Mouse (Mus musculus): ENCODE measurements around the gene Hist2h2ab. TPM values are rescaled to one million over a fixed set of nuclear protein-coding genes. Genes with fewer than 3 reads are reported as not detected.
"Not testable (repeated sequence)": the region's sequence is repeated elsewhere in the genome, so short reads cannot be mapped to it uniquely, and the experiment has no call there.

Hist2h2ab gene
- polyA plus RNA-seq, 1 experiment from 2014 or later, result not detected

DNA sequence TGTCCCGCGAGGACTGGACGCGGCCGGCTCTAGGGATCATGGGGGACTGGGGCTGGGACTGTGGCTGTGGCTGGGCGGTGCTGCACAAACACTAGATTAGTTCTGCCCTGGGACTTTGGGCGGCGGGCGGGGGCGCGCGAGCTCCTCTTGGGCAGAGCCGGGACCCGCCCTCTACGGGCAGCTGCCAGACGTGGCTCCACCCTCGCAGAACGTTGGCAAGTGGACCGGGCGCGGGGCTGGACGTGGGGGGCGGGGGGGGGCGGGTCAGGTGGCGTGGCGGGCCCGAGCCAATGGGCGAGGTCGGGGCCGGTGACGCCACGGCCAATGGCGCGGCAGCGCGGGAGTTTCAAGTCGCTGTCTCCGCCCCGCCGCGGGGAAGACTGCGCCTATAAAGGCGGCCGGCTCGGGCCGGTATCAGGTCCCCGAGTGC, 26.8 kb downstream of the Hist2h2ab start, which contains the start of gene Hist2h3c1:
TSS of gene Hist2h3c1 (plus strand) at position 259 of the 430 bp plus-strand sequence.
- not testable (repeated sequence) for H3K27me3 ChIP-seq (ENCODE audit: control insufficient read depth, insufficient read depth, low read length); H3K36me3 ChIP-seq (ENCODE audit: control insufficient read depth, insufficient read depth, low read length); H3K9me3 ChIP-seq (ENCODE audit: control insufficient read depth, low read length); H3K4me1 ChIP-seq (replicated peaks; ENCODE audit: control insufficient read depth, insufficient read depth); H3K27ac ChIP-seq (replicated peaks); DNase-seq (ENCODE audit: low spot score)
- peak within 1 kb of the TSS; percentile 41 for H3K4me2 ChIP-seq (replicated peaks; ENCODE audit: low read depth)
- peak within 1 kb of the TSS; percentile 23 for H3K4me3 ChIP-seq (ENCODE audit: low read depth, low read length)
- peak; percentile 95 for ATAC-seq (ENCODE audit: low FRiP score, low TSS enrichment)
- 0% methylated on average over 5 of the region's 47 CpGs for WGBS
- H3K9ac ChIP-seq (ENCODE audit: low read length), result peak within 1 kb of the TSS; percentile 45; the same call in 1 of the 2 replicates

DNA sequence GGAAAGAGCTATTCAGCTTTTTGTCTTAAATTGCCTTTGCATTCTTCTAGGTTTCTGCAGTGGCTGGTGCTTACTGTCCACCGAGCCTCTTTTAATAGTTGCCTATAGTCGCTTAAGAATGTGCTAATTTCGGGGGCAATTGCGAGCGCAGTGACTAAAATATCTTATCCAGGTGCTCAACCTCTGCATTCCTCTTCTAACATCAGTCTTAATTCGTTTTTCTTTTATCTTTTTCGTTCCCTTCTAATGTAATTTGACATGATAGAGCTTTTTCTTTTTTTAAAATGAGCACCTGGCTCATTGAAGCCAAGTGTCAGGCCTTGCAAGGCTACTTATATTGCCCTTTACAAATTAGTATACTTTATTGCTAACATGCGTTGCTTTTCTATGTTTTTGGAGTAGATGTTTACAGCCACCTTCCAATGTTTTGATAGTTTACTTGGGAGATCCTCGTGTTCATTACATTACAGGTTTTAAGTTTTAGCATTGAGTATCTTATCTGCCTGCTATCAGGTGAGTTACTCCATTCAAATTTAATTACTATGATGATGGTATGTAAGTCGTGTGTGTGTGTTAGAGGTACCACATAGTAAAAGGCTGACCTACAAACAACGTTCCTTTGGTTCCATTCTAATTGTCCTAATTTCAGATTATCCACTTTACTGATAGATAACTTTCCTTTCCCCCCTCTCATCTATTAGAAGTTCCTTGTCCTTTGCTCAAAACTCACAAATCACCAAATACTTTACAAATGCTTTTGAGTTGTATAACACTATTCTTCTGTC, 27.9 kb downstream of the Hist2h2ab start:
- no peaks in the 10 kb centered on the region for H3K27me3 ChIP-seq (ENCODE audit: control insufficient read depth, insufficient read depth, low read length)
- H3K4me3 ChIP-seq (ENCODE audit: low read depth, low read length), result peak overlapping the region; percentile 23
- H3K4me1 ChIP-seq (replicated peaks; ENCODE audit: control insufficient read depth, insufficient read depth), result 0 out of 2 replicates have a peak, but pooled peaks cover 3% of the 10 kb centered on the region
- DNase-seq (ENCODE audit: low spot score) (no peak), ATAC-seq (ENCODE audit: low FRiP score, low TSS enrichment) (no peak)
- H3K9ac ChIP-seq (ENCODE audit: low read length), result peak overlapping the region; percentile 45; the same call in 1 of the 2 replicates
- no peaks in the 10 kb centered on the region for H3K9me3 ChIP-seq (ENCODE audit: control insufficient read depth, low read length)
- peak overlapping the region; percentile 41 for H3K4me2 ChIP-seq (replicated peaks; ENCODE audit: low read depth)
- TF ChIP-seq CTCF (IDR thresholded peaks at IDR 0.05; ENCODE audit: low read depth), result no peak
- no peak for TF ChIP-seq EP300 (optimal IDR thresholded peaks at IDR 0.05)
- WGBS, result 10% methylated on average over 11 of the region's 11 CpGs
- no peak overlapping the region for H3K27ac ChIP-seq (replicated peaks)
- H3K36me3 ChIP-seq (ENCODE audit: control insufficient read depth, insufficient read depth, low read length), result no peaks in the 10 kb centered on the region

GRCm38 (mm10) chr3:96248141-96249033, 28.7 kb downstream of the Hist2h2ab start:
- no peak for ATAC-seq (ENCODE audit: low FRiP score, low TSS enrichment)
- TF ChIP-seq CTCF (IDR thresholded peaks at IDR 0.05; ENCODE audit: low read depth), result no peak
- TF ChIP-seq EP300 (optimal IDR thresholded peaks at IDR 0.05), result no peak
- no peak overlapping the region for H3K27ac ChIP-seq (replicated peaks)
- no peak for DNase-seq (ENCODE audit: low spot score)
- H3K27me3 ChIP-seq (ENCODE audit: control insufficient read depth, insufficient read depth, low read length), result no peaks in the 10 kb centered on the region
- H3K4me3 ChIP-seq (ENCODE audit: low read depth, low read length), result no peak overlapping the region
- H3K4me1 ChIP-seq (replicated peaks; ENCODE audit: control insufficient read depth, insufficient read depth), result 0 out of 2 replicates have a peak, but pooled peaks cover 3% of the 10 kb centered on the region
- H3K36me3 ChIP-seq (ENCODE audit: control insufficient read depth, insufficient read depth, low read length), result no peaks in the 10 kb centered on the region
- H3K9ac ChIP-seq (ENCODE audit: low read length), result no peak overlapping the region
- H3K9me3 ChIP-seq (ENCODE audit: control insufficient read depth, low read length), result no peaks in the 10 kb centered on the region
- peak overlapping the region; percentile 41 for H3K4me2 ChIP-seq (replicated peaks; ENCODE audit: low read depth)
- WGBS, result 33% methylated on average over 6 of the region's 6 CpGs

DNA sequence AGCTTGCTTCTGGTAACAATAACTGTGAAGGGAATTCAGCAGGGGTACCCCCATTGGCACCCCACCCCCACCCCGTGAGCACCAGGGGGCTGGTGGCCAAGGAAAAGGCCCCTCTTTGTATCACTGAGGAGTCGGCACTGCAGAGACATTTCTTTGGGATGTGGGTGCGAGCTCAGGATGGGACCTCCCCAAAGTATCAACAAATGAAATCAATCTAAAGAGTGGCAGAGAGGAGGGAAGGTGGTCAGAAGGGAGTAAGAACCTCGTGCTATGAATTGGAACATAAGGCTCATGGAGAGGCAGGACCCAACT, 29.3 kb downstream of the Hist2h2ab start:
- H3K4me1 ChIP-seq (replicated peaks; ENCODE audit: control insufficient read depth, insufficient read depth), result 0 out of 2 replicates have a peak, but pooled peaks cover 2% of the 10 kb centered on the region
- no peaks in the 10 kb centered on the region for H3K9me3 ChIP-seq (ENCODE audit: control insufficient read depth, low read length)
- ATAC-seq (ENCODE audit: low FRiP score, low TSS enrichment) (no peak), DNase-seq (ENCODE audit: low spot score) (no peak)
- TF ChIP-seq CTCF (IDR thresholded peaks at IDR 0.05; ENCODE audit: low read depth), result no peak
- no peak for TF ChIP-seq EP300 (optimal IDR thresholded peaks at IDR 0.05)
- H3K27me3 ChIP-seq (ENCODE audit: control insufficient read depth, insufficient read depth, low read length), result no peaks in the 10 kb centered on the region
- no peak overlapping the region for H3K27ac ChIP-seq (replicated peaks)
- H3K36me3 ChIP-seq (ENCODE audit: control insufficient read depth, insufficient read depth, low read length), result no peaks in the 10 kb centered on the region
- no peak overlapping the region for H3K4me3 ChIP-seq (ENCODE audit: low read depth, low read length)
- H3K9ac ChIP-seq (ENCODE audit: low read length), result no peak overlapping the region
- 39% methylated on average over 4 of the region's 4 CpGs for WGBS
- H3K4me2 ChIP-seq (replicated peaks; ENCODE audit: low read depth), result peak overlapping the region; percentile 15; the same call in 1 of the 2 replicates

GRCm38 (mm10) chr3:96250890-96251289, 31.2 kb downstream of the Hist2h2ab start:
- no peaks in the 10 kb centered on the region for H3K4me1 ChIP-seq (replicated peaks; ENCODE audit: control insufficient read depth, insufficient read depth)

More at GRCm38 (mm10) chr3:96250890-96251289, 31.2 kb downstream of the Hist2h2ab start:
- DNase-seq (ENCODE audit: low spot score), result no peak
- Histone ChIP-seq H3K4me2 (replicated peaks; ENCODE audit: low read depth) (no peak overlapping the region), H3K9me3 (ENCODE audit: control insufficient read depth, low read length) (no peaks in the 10 kb centered on the region), H3K27me3 (ENCODE audit: control insufficient read depth, insufficient read depth, low read length) (no peaks in the 10 kb centered on the region), H3K36me3 (ENCODE audit: control insufficient read depth, insufficient read depth, low read length) (no peaks in the 10 kb centered on the region), H3K27ac (replicated peaks) (no peak overlapping the region), H3K9ac (ENCODE audit: low read length) (no peak overlapping the region), H3K4me3 (ENCODE audit: low read depth, low read length) (no peak overlapping the region)
- TF ChIP-seq CTCF (IDR thresholded peaks at IDR 0.05; ENCODE audit: low read depth), result no peak
- ATAC-seq (ENCODE audit: low FRiP score, low TSS enrichment), result no peak
- 81% methylated on average over 3 of the region's 3 CpGs for WGBS

All from stomach, postnatal 0 days (tissue).